Mouse (Mus musculus) midbrain, embryonic 13.5 days (tissue): ENCODE data around the gene Rgl2. TPM values are rescaled to one million over a fixed set of nuclear protein-coding genes. Genes with fewer than 3 reads are reported as not detected.
"Not testable (repeated sequence)": the region's sequence is repeated elsewhere in the genome, so short reads cannot be mapped to it uniquely, and the experiment has no call there.

ENCODE experiments used
- ATAC-seq: fragments of 200-750 bp; cut with Nextera tagmentation; 2 replicates; pipeline ENCODE4 v1.8.0; 2017; ENCODE audit warnings: mild to moderate bottlenecking, moderate TSS enrichment, moderate library complexity
- H3K27ac ChIP-seq: fragments of 300-500 bp; sonication (generic); 2 replicates; pipeline ENCODE4 v1.5.1; 2015; ENCODE audit warnings: inconsistent platforms, mild to moderate bottlenecking, moderate library complexity
- H3K27me3 ChIP-seq: fragments of 300-500 bp; sonication (generic); 2 replicates; pipeline ENCODE4 v1.6.1; 2015; ENCODE audit warnings: mild to moderate bottlenecking, inconsistent platforms
- H3K36me3 ChIP-seq: fragments of 300-500 bp; sonication (generic); 2 replicates; pipeline ENCODE4 v1.6.1; 2015; ENCODE audit warnings: mild to moderate bottlenecking, inconsistent platforms
- H3K4me1 ChIP-seq: fragments of 300-500 bp; sonication (generic); replicated peaks from 2 replicates; pipeline ENCODE4 v1.6.1; 2015; ENCODE audit warnings: inconsistent platforms
- H3K4me2 ChIP-seq: fragments of 300-500 bp; sonication (generic); replicated peaks from 2 replicates; pipeline ENCODE4 v1.6.1; 2015; ENCODE audit warnings: moderate library complexity, mild to moderate bottlenecking, inconsistent platforms
- H3K4me3 ChIP-seq: fragments of 300-500 bp; sonication (generic); replicated peaks from 2 replicates; pipeline ENCODE4 v1.5.1; 2015; ENCODE audit warnings: mild to moderate bottlenecking, inconsistent platforms
- H3K9ac ChIP-seq: fragments of 300-500 bp; sonication (generic); replicated peaks from 2 replicates; pipeline ENCODE4 v1.6.1; 2015; ENCODE audit warnings: mild to moderate bottlenecking, inconsistent platforms
- H3K9me3 ChIP-seq: fragments of 300-500 bp; sonication (generic); 2 replicates; pipeline ENCODE4 v1.6.1; 2016; ENCODE audit warnings: mild to moderate bottlenecking, inconsistent platforms
- whole genome bisulfite sequencing: fragments of 180-500 bp; shearing (Covaris S2); methylation state at CpG from one replicate; pipeline ENCODE4 v1.1.7; 2015; 5-methylcytosine and 5-hydroxymethylcytosine counted together
- polyA plus RNA-seq: library from polyadenylated mRNA; unstranded; fragments of >200 nt; fragmentation: Nextera tagmentation; extraction: Ambion mirVana; gene quantifications from 2 replicates; pipeline ENCODE4 v1.2.1, GENCODE M21; 2015

Rgl2 gene
- polyA plus RNA-seq, 1 experiment from 2014 or later: 56.9 TPM

GRCm38 (mm10) chr17:33898193-33898592 is 31.1 kb upstream of the Rgl2 start:
- not testable (repeated sequence) for H3K4me1 ChIP-seq, H3K9ac ChIP-seq, ATAC-seq, H3K4me3 ChIP-seq, H3K9me3 ChIP-seq, H3K36me3 ChIP-seq, H3K27ac ChIP-seq, H3K27me3 ChIP-seq, H3K4me2 ChIP-seq
- 86% methylated on average over 4 of the region's 4 CpGs for WGBS

GRCm38 (mm10) chr17:33899642-33900041 is 29.7 kb upstream of the Rgl2 start:
- no peak for ATAC-seq
- Histone ChIP-seq H3K36me3 (no peaks in the 10 kb centered on the region), H3K9me3 (no peaks in the 10 kb centered on the region), H3K27me3 (no peaks in the 10 kb centered on the region), H3K27ac (no peak overlapping the region), H3K9ac (no peak overlapping the region), H3K4me2 (no peak overlapping the region), H3K4me3 (no peak overlapping the region), H3K4me1 (no peaks in the 10 kb centered on the region)
- WGBS: 82% methylated on average over 4 of the region's 4 CpGs

GRCm38 (mm10) chr17:33900281-33900988 is 28.9 kb upstream of the Rgl2 start:
- no peaks in the 10 kb centered on the region for H3K9me3 ChIP-seq
- H3K4me2 ChIP-seq: no peak overlapping the region
- H3K27me3 ChIP-seq: no peaks in the 10 kb centered on the region
- no peak overlapping the region for H3K27ac ChIP-seq
- no peaks in the 10 kb centered on the region for H3K36me3 ChIP-seq
- 72% methylated on average over 7 of the region's 7 CpGs for WGBS
- H3K4me1 ChIP-seq: no peaks in the 10 kb centered on the region
- no peak overlapping the region for H3K4me3 ChIP-seq
- H3K9ac ChIP-seq: 0 out of 2 replicates have a peak overlapping the region, but pooled peaks have one; percentile 4
- ATAC-seq: no peak

GRCm38 (mm10) chr17:33900989-33901314 is 28.4 kb upstream of the Rgl2 start:
- H3K4me2 ChIP-seq: no peak overlapping the region
- ATAC-seq: no peak
- H3K27ac ChIP-seq: no peak overlapping the region
- H3K4me1 ChIP-seq: no peaks in the 10 kb centered on the region
- H3K4me3 ChIP-seq: no peak overlapping the region
- WGBS: 85% methylated on average over 4 of the region's 4 CpGs
- no peak overlapping the region for H3K9ac ChIP-seq
- H3K36me3 ChIP-seq: no peaks in the 10 kb centered on the region
- no peaks in the 10 kb centered on the region for H3K27me3 ChIP-seq
- no peaks in the 10 kb centered on the region for H3K9me3 ChIP-seq

- ATAC-seq: no peak
- Histone ChIP-seq H3K27me3 (no peaks in the 10 kb centered on the region), H3K9me3 (no peaks in the 10 kb centered on the region), H3K4me1 (no peaks in the 10 kb centered on the region), H3K9ac (no peak overlapping the region), H3K36me3 (no peaks in the 10 kb centered on the region), H3K4me3 (no peak overlapping the region), H3K27ac (no peak overlapping the region), H3K4me2 (no peak overlapping the region)
- WGBS: 70% methylated on average over 4 of the region's 4 CpGs
Observed at GRCm38 (mm10) chr17:33901653-33902052, 27.7 kb upstream of the Rgl2 start.

GRCm38 (mm10) chr17:33902079-33902478 is 27.3 kb upstream of the Rgl2 start:
- H3K27me3 ChIP-seq: no peaks in the 10 kb centered on the region
- no peaks in the 10 kb centered on the region for H3K36me3 ChIP-seq
- WGBS: 79% methylated on average over 4 of the region's 4 CpGs
- no peak overlapping the region for H3K4me3 ChIP-seq
- no peak overlapping the region for H3K9ac ChIP-seq
- no peaks in the 10 kb centered on the region for H3K4me1 ChIP-seq
- ATAC-seq: no peak
- H3K4me2 ChIP-seq: no peak overlapping the region
- no peak overlapping the region for H3K27ac ChIP-seq
- no peaks in the 10 kb centered on the region for H3K9me3 ChIP-seq

- H3K4me3 ChIP-seq: no peak overlapping the region
- no peaks in the 10 kb centered on the region for H3K9me3 ChIP-seq
- no peak overlapping the region for H3K27ac ChIP-seq
- ATAC-seq: no peak
- no peak overlapping the region for H3K4me2 ChIP-seq
- H3K4me1 ChIP-seq: no peaks in the 10 kb centered on the region; the same call in 1 of the 2 replicates
- H3K9ac ChIP-seq: no peak overlapping the region
- H3K27me3 ChIP-seq: no peaks in the 10 kb centered on the region
- H3K36me3 ChIP-seq: no peaks in the 10 kb centered on the region
- 88% methylated on average over 7 of the region's 7 CpGs for WGBS
Observed at GRCm38 (mm10) chr17:33902491-33902890, 26.9 kb upstream of the Rgl2 start.

GRCm38 (mm10) chr17:33903911-33904651 is 25.3 kb upstream of the Rgl2 start:
- 80% methylated on average over 6 of the region's 6 CpGs for WGBS
- not testable (repeated sequence) for H3K27me3 ChIP-seq, H3K9ac ChIP-seq, H3K9me3 ChIP-seq, H3K27ac ChIP-seq, H3K4me3 ChIP-seq, H3K4me2 ChIP-seq, H3K36me3 ChIP-seq, H3K4me1 ChIP-seq, ATAC-seq

- not testable (repeated sequence) for H3K4me1 ChIP-seq, H3K27me3 ChIP-seq, H3K9ac ChIP-seq, H3K36me3 ChIP-seq, H3K4me3 ChIP-seq, H3K4me2 ChIP-seq, ATAC-seq, H3K9me3 ChIP-seq, H3K27ac ChIP-seq
- WGBS: 35% methylated on average over 3 of the region's 4 CpGs
Observed at GRCm38 (mm10) chr17:33904835-33905234, 24.5 kb upstream of the Rgl2 start, which contains the start of gene Platr17. Gene Platr17, plus strand, starts transcription at chr17:33905135.

GRCm38 (mm10) chr17:33908331-33909076 is 20.8 kb upstream of the Rgl2 start:
- ATAC-seq: peak; percentile 18; the same call in 1 of the 2 replicates
- 0% methylated on average over 41 of the region's 44 CpGs for WGBS

GRCm38 (mm10) chr17:33909077-33909868 is 20.1 kb upstream of the Rgl2 start, which contains the start of gene Daxx:
Gene Daxx, plus strand, starts transcription at chr17:33909414.
- Histone ChIP-seq H3K27me3 (no peaks in the 10 kb centered on the region), H3K36me3 (peaks cover 32% of the 10 kb centered on the region), H3K4me2 (peak within 1 kb of the TSS; percentile 83), H3K4me1 (peaks cover 38% of the 10 kb centered on the region), H3K4me3 (peak within 1 kb of the TSS; percentile 89), H3K27ac (peak within 1 kb of the TSS; percentile 91), H3K9me3 (no peaks in the 10 kb centered on the region), H3K9ac (peak within 1 kb of the TSS; percentile 93)
- WGBS: under 1% methylated on average over 68 of the region's 68 CpGs
- ATAC-seq: peak; percentile 98

More at GRCm38 (mm10) chr17:33908331-33909076, 20.8 kb upstream of the Rgl2 start:
- Histone ChIP-seq H3K9me3 (no peaks in the 10 kb centered on the region), H3K4me3 (peak overlapping the region; percentile 89), H3K4me2 (peak overlapping the region; percentile 83), H3K4me1 (peaks cover 32% of the 10 kb centered on the region), H3K27ac (peak overlapping the region; percentile 91), H3K9ac (peak overlapping the region; percentile 74), H3K36me3 (peaks cover 24% of the 10 kb centered on the region), H3K27me3 (no peaks in the 10 kb centered on the region)
